Mouse (Mus musculus): Measurements from ENCODE around the gene Nudt9.

Nudt9 gene

DNA sequence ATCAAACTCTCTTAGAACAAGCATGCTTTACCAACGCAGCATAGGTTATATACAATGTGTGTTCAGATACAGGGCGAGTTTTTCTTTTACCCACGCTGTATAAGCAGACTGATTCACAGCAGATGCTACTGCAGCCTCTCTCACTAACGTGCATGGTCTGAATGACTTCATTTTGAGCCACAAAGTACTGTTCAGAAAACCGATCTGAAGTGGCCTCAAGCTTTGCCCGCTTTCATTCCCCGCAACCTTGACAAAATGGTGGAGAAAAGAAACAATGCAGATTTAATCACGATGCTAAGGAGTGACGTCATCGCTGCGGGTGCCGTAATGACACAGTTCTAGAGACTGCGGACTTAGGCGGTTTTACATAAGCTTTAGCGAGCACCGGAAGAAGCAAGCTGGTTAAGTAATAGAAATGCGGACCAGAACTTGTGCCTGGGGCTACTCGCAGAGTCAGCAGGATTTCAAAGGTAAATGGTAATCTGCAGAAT, 62.8 kb downstream of the Nudt9 start:
- in situ Hi-C loops (cut with MboI; ENCODE audit: low pct_unique_long_range_greater_than_20kb in 1 of 2, low sequenced_read_pairs in 2 of 2, unreplicated experiment in 1 of 2): no loop called here

DNA sequence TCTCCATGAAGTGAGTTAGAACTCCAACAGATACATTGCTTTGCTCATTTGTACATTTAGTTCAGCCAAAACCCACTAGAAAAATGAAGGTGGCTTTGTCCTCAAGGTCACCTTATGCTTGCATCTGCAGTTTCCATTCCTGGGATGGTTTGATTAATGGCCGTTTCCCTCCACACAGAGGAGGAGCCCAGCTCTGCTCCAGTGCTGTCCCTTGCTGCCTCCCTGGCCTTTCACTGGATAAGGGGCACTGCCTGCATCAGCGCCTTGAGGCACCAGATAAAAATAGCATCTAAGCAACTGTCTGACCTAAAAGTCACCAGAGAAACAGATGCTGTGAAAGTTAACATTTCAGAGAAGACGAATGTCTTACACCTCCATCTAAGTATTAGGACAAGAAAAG, 63.4 kb downstream of the Nudt9 start:
- in situ Hi-C loops (cut with MboI; ENCODE audit: low pct_unique_long_range_greater_than_20kb in 1 of 2, low sequenced_read_pairs in 2 of 2, unreplicated experiment in 1 of 2): no loop called here

DNA sequence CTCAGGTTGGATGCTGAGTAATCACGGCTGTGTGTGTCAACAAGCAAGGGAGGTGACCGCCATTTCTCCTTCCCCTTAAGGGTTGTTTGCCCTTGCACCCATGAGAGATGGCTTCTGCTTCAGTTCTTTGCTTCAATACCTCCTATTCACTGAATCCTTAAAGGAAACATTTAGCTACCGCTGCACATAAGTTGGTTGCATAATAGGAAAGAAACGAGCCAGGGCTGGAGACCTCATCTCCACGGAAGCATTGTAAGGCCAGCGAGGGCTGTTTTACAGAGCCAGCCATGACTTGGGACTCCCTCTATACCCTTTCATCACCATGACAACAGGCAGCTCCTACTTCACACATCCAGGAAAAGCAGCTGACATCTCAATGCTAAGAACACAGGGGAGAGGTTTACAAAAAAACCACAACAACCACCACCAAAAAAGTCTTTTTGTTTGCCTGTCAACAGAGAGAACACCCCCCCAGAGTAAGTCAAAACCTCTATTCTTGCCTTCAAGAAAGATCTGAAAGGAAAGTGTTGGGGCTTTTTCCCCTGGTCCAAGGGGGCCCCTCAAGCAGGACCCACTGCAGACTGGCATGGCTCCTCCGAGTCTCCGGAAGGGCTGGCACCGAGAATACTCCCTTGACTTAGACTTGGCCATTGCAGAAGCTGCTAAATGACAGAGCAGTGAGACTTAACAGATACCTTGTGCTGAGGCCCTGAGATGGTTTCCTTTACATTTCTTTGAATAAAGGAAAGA, 64.2 kb downstream of the Nudt9 start:
- in situ Hi-C loops (cut with MboI; ENCODE audit: low pct_unique_long_range_greater_than_20kb in 1 of 2, low sequenced_read_pairs in 2 of 2, unreplicated experiment in 1 of 2): no loop called here

DNA sequence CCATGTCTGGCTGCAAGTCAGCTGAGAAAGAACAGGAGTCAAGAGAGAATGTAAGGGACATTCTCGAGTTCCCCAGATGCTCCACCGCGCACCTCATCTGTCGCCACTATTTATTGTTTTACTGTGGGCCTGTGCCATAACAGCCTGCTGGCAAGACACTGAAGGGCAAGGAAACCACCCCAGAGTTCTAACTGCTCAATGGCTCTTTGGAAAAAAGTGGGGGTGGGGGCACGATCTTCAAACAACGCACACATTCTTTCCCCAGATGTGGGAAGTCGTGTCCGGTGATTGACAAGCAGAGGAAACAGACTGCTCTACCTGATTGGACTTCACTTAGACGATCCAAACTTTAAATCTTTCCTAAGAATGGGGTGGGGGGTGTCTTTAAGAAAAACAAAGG, 65.9 kb downstream of the Nudt9 start:
- in situ Hi-C loops (cut with MboI; ENCODE audit: low pct_unique_long_range_greater_than_20kb in 1 of 2, low sequenced_read_pairs in 2 of 2, unreplicated experiment in 1 of 2): no loop called here

DNA sequence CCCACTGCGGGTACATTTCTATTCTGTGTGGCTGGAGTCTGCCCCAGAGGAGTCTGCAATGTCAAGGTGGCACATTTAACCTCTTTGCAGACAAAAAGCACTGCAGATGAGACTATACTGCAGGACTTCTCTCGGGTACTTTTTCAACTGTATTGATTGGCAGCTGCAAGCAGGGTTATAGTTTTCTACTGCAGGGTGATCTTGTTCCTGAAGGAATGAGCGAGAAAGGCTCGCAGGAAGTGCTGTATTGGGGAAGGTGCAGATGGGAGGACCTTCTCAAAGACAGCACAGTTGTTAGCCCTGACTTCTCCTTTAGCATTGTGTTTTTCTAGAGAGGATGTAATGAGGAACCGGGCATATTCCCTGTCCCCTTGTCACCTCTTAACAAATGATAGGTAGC, 66.4 kb downstream of the Nudt9 start:
- in situ Hi-C loops (cut with MboI; ENCODE audit: low pct_unique_long_range_greater_than_20kb in 1 of 2, low sequenced_read_pairs in 2 of 2, unreplicated experiment in 1 of 2): no loop called here

DNA sequence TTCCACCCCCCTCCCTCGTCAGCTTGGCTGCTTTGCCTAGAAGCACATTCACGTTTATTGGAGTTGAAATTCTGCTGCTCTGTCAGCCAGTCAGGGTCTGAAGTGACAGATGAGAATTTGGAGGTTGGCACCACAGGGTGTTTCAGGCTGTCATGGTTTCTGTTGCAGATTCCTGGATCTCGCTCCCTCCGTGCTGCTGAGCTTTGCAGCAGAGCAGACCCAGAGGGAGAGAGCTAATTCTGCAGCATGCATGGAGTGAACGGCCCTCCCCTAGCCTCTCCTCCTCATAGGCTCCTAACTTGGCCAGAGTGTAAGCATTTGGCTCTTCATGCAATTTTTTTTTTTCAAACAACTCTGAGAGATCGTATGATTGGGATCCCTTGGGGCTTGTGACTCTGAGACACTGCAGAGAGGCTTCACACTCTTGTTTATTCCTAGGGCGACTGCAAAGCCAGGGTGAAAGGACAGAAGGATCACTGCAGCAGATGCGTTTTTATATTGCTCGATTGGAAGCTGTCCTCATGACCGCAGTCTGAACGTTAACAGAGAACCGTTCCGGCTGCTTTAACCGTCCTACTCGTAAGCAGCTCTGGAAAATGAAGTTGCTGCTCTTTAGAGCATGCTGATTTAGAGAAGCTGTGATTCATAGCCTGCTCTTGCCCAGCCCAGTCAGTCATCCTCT, 67.5 kb downstream of the Nudt9 start, which contains the start of gene Sparcl1:
Gene Sparcl1, minus strand, starts transcription at position 243 of the 682 bp plus-strand sequence.
- in situ Hi-C loops (cut with MboI; ENCODE audit: low pct_unique_long_range_greater_than_20kb in 1 of 2, low sequenced_read_pairs in 2 of 2, unreplicated experiment in 1 of 2): no loop called here
